Mouse (Mus musculus) erythroblast, embryonic 14.5 days (primary cell): ENCODE measurements around the gene Cenpe. TPM values are rescaled to one million over a fixed set of nuclear protein-coding genes. Genes with fewer than 3 reads are reported as not detected.

Experiments
- H3K27me3 ChIP-seq: 2 replicates; pipeline ENCODE4 v1.6.1; 2012; ENCODE audit warnings: inconsistent platforms; ENCODE audit not compliant: control insufficient read depth
- H3K36me3 ChIP-seq: 2 replicates; pipeline ENCODE4 v1.6.1; 2012; ENCODE audit warnings: mild to moderate bottlenecking, inconsistent platforms; ENCODE audit not compliant: control insufficient read depth
- H3K4me1 ChIP-seq: 2 replicates; pipeline ENCODE4 v1.6.1; 2012; ENCODE audit warnings: inconsistent platforms; ENCODE audit not compliant: control insufficient read depth
- H3K4me3 ChIP-seq: replicated peaks from 2 replicates; pipeline ENCODE3; 2012; ENCODE audit warnings: moderate library complexity, mild to moderate bottlenecking, inconsistent platforms
- H3K9me3 ChIP-seq: 2 replicates; pipeline ENCODE4 v1.6.1; 2012; ENCODE audit warnings: low read length, inconsistent platforms, mixed read lengths; ENCODE audit not compliant: control insufficient read depth
- GATA1 ChIP-seq: IDR thresholded peaks from 2 replicates; pipeline ENCODE4 v1.6.1; 2012; ENCODE audit warnings: low read length, inconsistent platforms, mixed read lengths
- TAL1 ChIP-seq: IDR thresholded peaks from 3 replicates; pipeline ENCODE4 v1.6.1; 2012; ENCODE audit warnings: low read length, inconsistent platforms, mixed read lengths
- polyA plus RNA-seq: library from polyadenylated mRNA; stranded (reverse); fragments of >175 nt; gene quantifications from 2 replicates; pipeline ENCODE4 v1.2.3, GENCODE M21; 2012

The Cenpe gene
- polyA plus RNA-seq, 1 experiment, result 2.0 TPM

- H3K36me3 ChIP-seq, result no peaks in the 10 kb centered on the region
- no peaks in the 10 kb centered on the region for H3K9me3 ChIP-seq
- TF ChIP-seq GATA1, result no peak
- no peak for TF ChIP-seq TAL1
- H3K27me3 ChIP-seq, result no peaks in the 10 kb centered on the region
- no peak overlapping the region for H3K4me3 ChIP-seq
- no peaks in the 10 kb centered on the region for H3K4me1 ChIP-seq
These were observed 78.0 kb downstream of the Cenpe start for GRCm38 (mm10) chr3:135290249-135290894.

- H3K9me3 ChIP-seq, result no peaks in the 10 kb centered on the region
- no peaks in the 10 kb centered on the region for H3K27me3 ChIP-seq
- H3K4me1 ChIP-seq, result no peaks in the 10 kb centered on the region
- H3K4me3 ChIP-seq, result no peak overlapping the region
- no peaks in the 10 kb centered on the region for H3K36me3 ChIP-seq
- TF ChIP-seq TAL1 (no peak), GATA1 (no peak)
These were observed 81.4 kb downstream of the Cenpe start for GRCm38 (mm10) chr3:135293703-135294102.

GRCm38 (mm10) chr3:135295559-135295958 lies 83.2 kb downstream of the Cenpe start:
- no peaks in the 10 kb centered on the region for H3K4me1 ChIP-seq
- H3K9me3 ChIP-seq, result no peaks in the 10 kb centered on the region
- H3K36me3 ChIP-seq, result no peaks in the 10 kb centered on the region
- no peaks in the 10 kb centered on the region for H3K27me3 ChIP-seq
- TF ChIP-seq GATA1 (no peak), TAL1 (no peak)
- H3K4me3 ChIP-seq, result no peak overlapping the region

- Histone ChIP-seq H3K27me3 (no peaks in the 10 kb centered on the region), H3K36me3 (no peaks in the 10 kb centered on the region), H3K4me3 (no peak overlapping the region), H3K4me1 (no peaks in the 10 kb centered on the region), H3K9me3 (no peaks in the 10 kb centered on the region)
- TF ChIP-seq GATA1 (no peak), TAL1 (no peak)
These were observed 86.2 kb downstream of the Cenpe start for GRCm38 (mm10) chr3:135298560-135298959.

GRCm38 (mm10) chr3:135300081-135300480 lies 87.7 kb downstream of the Cenpe start:
- Histone ChIP-seq H3K27me3 (no peaks in the 10 kb centered on the region), H3K4me1 (no peaks in the 10 kb centered on the region), H3K36me3 (no peaks in the 10 kb centered on the region), H3K4me3 (no peak overlapping the region), H3K9me3 (no peaks in the 10 kb centered on the region)
- no peak for TF ChIP-seq TAL1

GRCm38 (mm10) chr3:135304060-135304459 lies 91.7 kb downstream of the Cenpe start:
- Histone ChIP-seq H3K9me3 (no peaks in the 10 kb centered on the region), H3K27me3 (peaks cover 19% of the 10 kb centered on the region), H3K4me3 (no peak overlapping the region), H3K36me3 (no peaks in the 10 kb centered on the region), H3K4me1 (peaks cover 5% of the 10 kb centered on the region)
- TF ChIP-seq TAL1, result no peak
- no peak for TF ChIP-seq GATA1

- TF ChIP-seq TAL1 (no peak), GATA1 (no peak)
- Histone ChIP-seq H3K4me3 (no peak overlapping the region), H3K9me3 (no peaks in the 10 kb centered on the region), H3K36me3 (no peaks in the 10 kb centered on the region), H3K4me1 (peaks cover 5% of the 10 kb centered on the region), H3K27me3 (peaks cover 19% of the 10 kb centered on the region)
These were observed 92.2 kb downstream of the Cenpe start for GRCm38 (mm10) chr3:135304566-135304965.

- H3K4me3 ChIP-seq, result no peak within 1 kb of the TSS
- TF ChIP-seq GATA1 (no peak), TAL1 (no peak)
These were observed 95.3 kb downstream of the Cenpe start, which contains the start of gene Slc9b2 for GRCm38 (mm10) chr3:135307411-135308259. TSS of gene Slc9b2 (plus strand) at chr3:135307700.

GRCm38 (mm10) chr3:135312916-135313491 lies 100.7 kb downstream of the Cenpe start:
- no peak overlapping the region for H3K4me3 ChIP-seq
- H3K4me1 ChIP-seq, result no peaks in the 10 kb centered on the region
- no peaks in the 10 kb centered on the region for H3K36me3 ChIP-seq
- H3K9me3 ChIP-seq, result no peaks in the 10 kb centered on the region
- TF ChIP-seq TAL1 (no peak), GATA1 (no peak)
- peaks cover 5% of the 10 kb centered on the region for H3K27me3 ChIP-seq

More at GRCm38 (mm10) chr3:135307411-135308259, 95.3 kb downstream of the Cenpe start, which contains the start of gene Slc9b2:
- Histone ChIP-seq H3K4me1 (peaks cover 5% of the 10 kb centered on the region), H3K36me3 (no peaks in the 10 kb centered on the region), H3K9me3 (no peaks in the 10 kb centered on the region), H3K27me3 (peaks cover 19% of the 10 kb centered on the region)
